Mouse (Mus musculus): ENCODE measurements around the gene Calm1. TPM values are rescaled to one million over a fixed set of nuclear protein-coding genes. Genes with fewer than 3 reads are reported as not detected.

Gene Calm1
- polyA plus RNA-seq, 1 experiment = 385 TPM

GRCm38 (mm10) chr12:100190802-100191201 lies 8.4 kb upstream of the Calm1 start:
- no peaks in the 10 kb centered on the region for H3K36me3 ChIP-seq (ENCODE audit: control insufficient read depth, insufficient read depth)
- H3K79me2 ChIP-seq (ENCODE audit: control insufficient read depth, insufficient read depth) = no peaks in the 10 kb centered on the region
- no peak overlapping the region for H3K4me2 ChIP-seq (ENCODE audit: low read depth)
- H3K4me3 ChIP-seq = no peak overlapping the region
- H3ac ChIP-seq (ENCODE audit: control insufficient read depth, insufficient read length) = no peak overlapping the region
- no peaks in the 10 kb centered on the region for H3K27me3 ChIP-seq (ENCODE audit: control insufficient read depth, insufficient read depth, insufficient read length)
- no peak for TF ChIP-seq USF1 (IDR thresholded peaks at IDR 0.05; ENCODE audit: low read depth)
- no peak for TF ChIP-seq TCF3 (IDR thresholded peaks at IDR 0.05; ENCODE audit: insufficient read length, low read depth)
- no peak for TF ChIP-seq SRF (IDR thresholded peaks at IDR 0.05; ENCODE audit: control insufficient read depth, insufficient read length, low read depth)
- TF ChIP-seq POLR2A (IDR thresholded peaks at IDR 0.05; ENCODE audit: insufficient read length, low read depth) = no peak
- no peak for TF ChIP-seq MAX (IDR thresholded peaks at IDR 0.05; ENCODE audit: low read depth)

DNA sequence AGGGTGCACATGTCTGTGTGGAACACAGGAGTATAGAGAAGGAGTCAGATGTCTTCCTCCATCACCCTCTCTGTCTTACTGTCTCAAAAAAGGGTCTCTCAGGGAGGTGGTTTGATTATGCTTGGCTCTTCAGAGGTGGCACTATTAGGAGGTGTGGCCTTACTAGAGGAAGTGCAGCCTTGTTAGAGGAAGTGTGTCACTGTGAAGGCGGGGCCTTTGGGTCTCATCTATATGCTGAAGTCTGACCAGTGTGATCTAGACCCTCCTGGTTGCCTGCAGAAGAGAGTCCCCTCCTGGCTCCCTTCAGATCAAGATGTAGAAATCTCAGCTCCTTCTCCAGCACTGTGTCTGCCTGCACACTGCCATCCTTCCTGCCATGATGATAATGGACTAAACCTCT lies 5.1 kb upstream of the Calm1 start:
- H3K27me3 ChIP-seq (ENCODE audit: control insufficient read depth, insufficient read depth, insufficient read length) = no peaks in the 10 kb centered on the region
- no peak overlapping the region for H3K4me2 ChIP-seq (ENCODE audit: low read depth)
- H3K79me2 ChIP-seq (ENCODE audit: control insufficient read depth, insufficient read depth) = no peaks in the 10 kb centered on the region
- TF ChIP-seq E2F4 (IDR thresholded peaks at IDR 0.05; ENCODE audit: insufficient read depth) (no peak), TCF3 (IDR thresholded peaks at IDR 0.05; ENCODE audit: insufficient read length, low read depth) (no peak), CEBPB (IDR thresholded peaks at IDR 0.05; ENCODE audit: insufficient read depth, poor library complexity, severe bottlenecking) (no peak), TCF12 (IDR thresholded peaks at IDR 0.05; ENCODE audit: insufficient read depth, poor library complexity, severe bottlenecking) (no peak), SRF (IDR thresholded peaks at IDR 0.05; ENCODE audit: control insufficient read depth, insufficient read length, low read depth) (no peak), REST (IDR thresholded peaks at IDR 0.05; ENCODE audit: insufficient read depth, insufficient read length) (no peak), POLR2A (IDR thresholded peaks at IDR 0.05; ENCODE audit: insufficient read length, low read depth) (no peak), USF1 (IDR thresholded peaks at IDR 0.05; ENCODE audit: low read depth) (no peak), MYOD1 (IDR thresholded peaks at IDR 0.05; ENCODE audit: control insufficient read depth in 1 of 3, insufficient read length in 2 of 3, low read depth in 2 of 3) (no peak), POLR2AphosphoS2 (IDR thresholded peaks at IDR 0.05; ENCODE audit: insufficient read length, low read depth) (no peak), MYOG (IDR thresholded peaks at IDR 0.05; ENCODE audit: control insufficient read depth in 1 of 3, insufficient read depth in 1 of 3, insufficient read length in 2 of 3, low read depth in 2 of 3) (no peak), MAX (IDR thresholded peaks at IDR 0.05; ENCODE audit: low read depth) (no peak)
- H3K36me3 ChIP-seq (ENCODE audit: control insufficient read depth, insufficient read depth) = no peaks in the 10 kb centered on the region
- no peak overlapping the region for H3ac ChIP-seq (ENCODE audit: control insufficient read depth, insufficient read length)
- H3K4me3 ChIP-seq = no peak overlapping the region

GRCm38 (mm10) chr12:100196786-100197185 lies 2.4 kb upstream of the Calm1 start:
- H3K79me2 ChIP-seq (ENCODE audit: control insufficient read depth, insufficient read depth) = peaks cover 23% of the 10 kb centered on the region
- no peak for TF ChIP-seq MYOG (IDR thresholded peaks at IDR 0.05; ENCODE audit: control insufficient read depth in 1 of 3, insufficient read depth in 1 of 3, insufficient read length in 2 of 3, low read depth in 2 of 3)
- TF ChIP-seq MYOD1 (IDR thresholded peaks at IDR 0.05; ENCODE audit: control insufficient read depth in 1 of 3, insufficient read length in 2 of 3, low read depth in 2 of 3) = no peak
- TF ChIP-seq USF1 (IDR thresholded peaks at IDR 0.05; ENCODE audit: low read depth) = no peak
- TF ChIP-seq TCF12 (IDR thresholded peaks at IDR 0.05; ENCODE audit: insufficient read depth, poor library complexity, severe bottlenecking) = no peak
- TF ChIP-seq E2F4 (IDR thresholded peaks at IDR 0.05; ENCODE audit: insufficient read depth) = no peak
- TF ChIP-seq SRF (IDR thresholded peaks at IDR 0.05; ENCODE audit: control insufficient read depth, insufficient read length, low read depth) = no peak
- no peak for TF ChIP-seq MAX (IDR thresholded peaks at IDR 0.05; ENCODE audit: low read depth)
- no peak for TF ChIP-seq CEBPB (IDR thresholded peaks at IDR 0.05; ENCODE audit: insufficient read depth, poor library complexity, severe bottlenecking)
- no peak for TF ChIP-seq TCF3 (IDR thresholded peaks at IDR 0.05; ENCODE audit: insufficient read length, low read depth)
- TF ChIP-seq POLR2A (IDR thresholded peaks at IDR 0.05; ENCODE audit: insufficient read length, low read depth) = no peak
- no peak for TF ChIP-seq REST (IDR thresholded peaks at IDR 0.05; ENCODE audit: insufficient read depth, insufficient read length)
- TF ChIP-seq POLR2AphosphoS2 (IDR thresholded peaks at IDR 0.05; ENCODE audit: insufficient read length, low read depth) = no peak
- H3K4me2 ChIP-seq (ENCODE audit: low read depth) = no peak overlapping the region
- no peaks in the 10 kb centered on the region for H3K36me3 ChIP-seq (ENCODE audit: control insufficient read depth, insufficient read depth)
- H3ac ChIP-seq (ENCODE audit: control insufficient read depth, insufficient read length) = no peak overlapping the region
- no peaks in the 10 kb centered on the region for H3K27me3 ChIP-seq (ENCODE audit: control insufficient read depth, insufficient read depth, insufficient read length)
- H3K4me3 ChIP-seq = no peak overlapping the region

- Histone ChIP-seq H3ac (ENCODE audit: control insufficient read depth, insufficient read length) (peak overlapping the region; percentile 40), H3K36me3 (ENCODE audit: control insufficient read depth, insufficient read depth) (peaks cover 31% of the 10 kb centered on the region), H3K4me3 (peak overlapping the region; percentile 87), H3K27me3 (ENCODE audit: control insufficient read depth, insufficient read depth, insufficient read length) (no peaks in the 10 kb centered on the region), H3K79me2 (ENCODE audit: control insufficient read depth, insufficient read depth) (peaks cover 54% of the 10 kb centered on the region), H3K4me2 (ENCODE audit: low read depth) (peak overlapping the region; percentile 95)
- TF ChIP-seq MYOD1 (IDR thresholded peaks at IDR 0.05; ENCODE audit: control insufficient read depth in 1 of 3, insufficient read length in 2 of 3, low read depth in 2 of 3) (peak in 2 of 3 experiments; percentile 11 to 59), MYOG (IDR thresholded peaks at IDR 0.05; ENCODE audit: control insufficient read depth in 1 of 3, insufficient read depth in 1 of 3, insufficient read length in 2 of 3, low read depth in 2 of 3) (peak in 2 of 3 experiments; percentile 31 to 48), TCF12 (IDR thresholded peaks at IDR 0.05; ENCODE audit: insufficient read depth, poor library complexity, severe bottlenecking) (no peak), POLR2A (IDR thresholded peaks at IDR 0.05; ENCODE audit: insufficient read length, low read depth) (peak; percentile 48), MAX (IDR thresholded peaks at IDR 0.05; ENCODE audit: low read depth) (no peak)
Observed at GRCm38 (mm10) chr12:100199891-100200644, 833 bp downstream of the Calm1 start.
